Mouse (Mus musculus) adrenal gland, postnatal 25 days (tissue): ENCODE measurements around the gene Adamts4. TPM values are rescaled to one million over a fixed set of nuclear protein-coding genes. Genes with fewer than 3 reads are reported as not detected.
"Not testable (repeated sequence)": the region's sequence is repeated elsewhere in the genome, so short reads cannot be mapped to it uniquely, and the experiment has no call there.

Experiments used
- DNase-seq: peaks from one replicate; pipeline ENCODE4 v3.0.0; 2021; ENCODE audit warnings: mixed read lengths
- total RNA-seq: library from RNA; stranded (reverse); gene quantifications from 2 replicates; pipeline ENCODE4 v1.2.3, GENCODE M21; 2021

Adamts4 gene
- total RNA-seq, 1 experiment from 2014 or later: 0.67 TPM

DNA sequence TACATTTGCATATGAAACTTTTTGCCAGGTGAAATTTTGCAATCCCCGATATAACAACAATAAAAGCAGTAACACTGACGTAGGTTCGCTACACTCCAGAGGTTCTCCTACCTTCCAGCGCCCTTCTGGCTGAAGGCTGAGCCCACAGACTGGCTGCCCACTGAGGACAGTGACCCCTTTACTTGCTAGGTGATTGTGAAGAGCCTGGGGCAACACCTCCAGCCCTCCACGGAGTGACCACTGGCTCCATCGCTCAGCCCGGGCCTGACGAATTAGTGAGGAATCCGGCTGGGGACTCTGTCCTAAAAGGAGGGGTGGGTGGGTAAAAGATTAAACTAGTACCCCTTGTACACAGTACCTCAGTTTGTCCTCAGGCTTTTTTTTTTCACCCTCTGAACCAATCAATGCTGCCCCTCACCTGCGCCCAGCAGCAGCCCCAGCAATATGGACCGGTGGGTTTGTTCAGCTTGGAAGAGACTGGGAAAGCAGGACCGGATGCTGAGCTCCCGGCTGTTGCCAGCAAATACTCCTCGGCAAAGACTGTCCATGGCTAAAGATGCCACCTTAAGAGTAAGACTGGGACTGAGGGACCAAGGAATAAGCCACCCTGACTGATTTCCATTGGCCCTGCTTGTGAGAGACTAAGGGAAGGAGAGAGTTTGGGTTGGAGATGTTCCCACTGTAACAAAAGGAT lies 28.9 kb downstream of the Adamts4 start:
- no peak for DNase-seq

DNA sequence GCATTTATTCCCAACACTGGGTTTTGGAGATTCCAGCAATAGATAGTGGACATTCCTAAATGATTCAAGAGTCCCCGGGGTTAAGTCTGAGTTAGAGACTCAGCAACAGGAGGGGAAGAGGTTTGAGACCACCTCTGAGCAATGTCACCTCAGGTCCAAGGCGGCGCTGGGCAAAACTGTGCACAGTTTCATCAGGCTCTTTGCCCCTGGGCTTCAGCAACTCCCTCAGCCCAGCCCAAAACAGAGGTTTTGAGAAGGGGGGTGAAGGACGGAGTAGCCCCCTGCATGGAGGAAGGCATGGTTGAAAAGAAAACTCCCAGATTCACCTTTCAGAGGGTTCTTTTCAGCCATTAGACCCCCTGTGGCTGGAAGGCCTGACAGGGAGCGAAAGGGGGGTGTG lies 29.5 kb downstream of the Adamts4 start:
- DNase-seq: no peak

GRCm38 (mm10) chr1:171280250-171280915 lies 30.2 kb downstream of the Adamts4 start:
- no peak for DNase-seq

- peak; percentile 83 for DNase-seq
Measured at GRCm38 (mm10) chr1:171280916-171281527, 30.8 kb downstream of the Adamts4 start, which contains the start of gene Ppox. Gene Ppox, minus strand, starts transcription at chr1:171281186.

DNA sequence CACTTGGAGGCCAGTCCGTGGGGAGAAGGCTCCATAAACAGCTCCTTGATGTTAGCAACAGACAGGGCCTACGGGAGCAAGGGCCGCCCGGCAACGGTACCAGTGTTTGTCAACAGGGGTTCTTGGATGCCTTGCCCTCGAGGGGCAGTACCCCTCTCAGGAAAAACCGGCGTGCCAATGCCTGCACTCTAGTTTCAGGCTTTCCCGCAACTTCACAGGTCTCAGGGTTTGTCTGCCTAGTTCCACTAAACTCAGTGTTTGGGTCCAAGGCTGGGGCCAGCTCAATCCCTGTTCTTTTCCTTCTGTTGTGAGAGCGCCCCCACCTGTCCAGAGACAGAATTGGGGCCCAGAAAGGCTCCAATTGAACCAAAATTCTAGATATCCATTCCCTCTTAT lies 31.3 kb downstream of the Adamts4 start:
- DNase-seq: peak; percentile 82

DNA sequence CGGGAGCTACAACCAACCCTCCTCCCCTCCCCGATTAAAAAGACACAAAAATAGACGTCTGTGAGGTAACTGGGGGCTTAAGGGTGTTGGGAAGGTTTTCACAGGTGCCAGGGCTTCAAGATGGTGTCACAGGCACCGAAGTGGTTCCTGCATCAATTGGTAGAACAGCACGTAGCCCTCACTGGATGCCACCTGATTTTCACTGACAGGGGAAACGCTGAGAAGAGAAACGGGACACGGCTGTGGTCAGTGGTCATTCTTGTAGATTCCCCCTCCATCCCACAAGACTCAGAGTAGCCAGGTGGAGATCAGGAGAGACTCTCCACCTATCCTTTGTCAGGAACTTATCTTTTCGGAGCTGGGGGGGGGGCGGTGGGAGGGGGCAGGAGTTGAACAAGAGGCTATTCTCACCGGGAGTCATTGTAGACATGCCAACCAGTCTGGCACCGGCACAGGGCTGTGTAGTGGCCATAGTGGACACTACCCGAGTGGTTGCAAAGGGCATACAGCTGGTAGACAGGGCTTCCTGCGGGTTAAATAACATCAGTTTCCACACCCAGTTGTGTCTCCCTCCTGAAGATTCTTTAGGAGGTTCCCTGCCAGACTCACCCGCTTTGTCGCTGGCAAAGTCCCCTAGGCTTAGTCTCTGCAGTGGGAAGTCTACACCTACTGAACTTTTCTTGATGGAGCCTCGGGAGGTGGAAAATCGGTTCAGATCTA lies 32.0 kb downstream of the Adamts4 start:
- DNase-seq: no peak

DNA sequence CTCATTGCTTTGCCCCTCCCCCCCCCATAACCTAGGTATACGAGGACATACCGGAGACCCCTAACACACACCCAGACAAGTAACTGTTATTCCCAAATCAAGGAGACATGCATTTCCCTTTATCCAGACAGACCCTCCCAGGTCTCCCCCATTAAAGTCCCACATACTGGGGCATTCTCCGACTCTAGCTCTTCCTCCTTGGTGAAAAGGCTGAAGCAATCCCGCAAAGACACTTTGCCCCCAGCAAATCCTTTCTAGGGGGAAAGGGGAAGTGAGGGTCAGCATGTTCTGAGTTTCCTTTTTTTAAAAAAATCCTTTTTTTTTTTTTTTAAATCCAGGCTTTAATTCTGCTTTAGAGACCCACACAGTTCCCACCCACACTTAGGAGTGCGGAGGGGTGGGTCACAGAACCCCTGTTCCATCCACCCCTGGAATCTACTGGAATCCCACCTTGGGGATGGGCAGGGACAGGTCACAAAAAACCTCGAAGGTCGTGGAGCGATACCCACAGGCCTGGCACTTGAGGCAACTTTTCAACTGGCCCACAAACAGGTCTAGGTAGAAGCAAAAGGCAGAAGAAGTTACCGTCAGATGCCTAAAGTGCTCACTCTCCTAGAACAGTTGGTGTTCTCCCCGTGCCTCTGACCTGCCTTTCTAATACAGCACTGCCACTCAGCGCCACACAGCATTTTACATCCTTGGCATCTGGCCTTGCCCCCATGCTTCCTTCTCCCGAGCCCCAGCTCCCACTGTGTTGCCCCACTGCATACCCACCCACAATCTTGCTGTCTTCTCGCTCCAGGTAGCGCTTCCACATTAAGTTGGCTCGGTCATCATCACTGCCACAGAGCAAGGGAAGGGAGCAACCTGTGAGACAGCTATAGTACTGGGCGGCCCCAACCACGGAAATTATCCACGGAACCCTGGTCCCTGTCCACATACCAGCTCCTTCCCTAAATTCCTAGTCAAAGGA lies 33.3 kb downstream of the Adamts4 start:
- DNase-seq: no peak

DNA sequence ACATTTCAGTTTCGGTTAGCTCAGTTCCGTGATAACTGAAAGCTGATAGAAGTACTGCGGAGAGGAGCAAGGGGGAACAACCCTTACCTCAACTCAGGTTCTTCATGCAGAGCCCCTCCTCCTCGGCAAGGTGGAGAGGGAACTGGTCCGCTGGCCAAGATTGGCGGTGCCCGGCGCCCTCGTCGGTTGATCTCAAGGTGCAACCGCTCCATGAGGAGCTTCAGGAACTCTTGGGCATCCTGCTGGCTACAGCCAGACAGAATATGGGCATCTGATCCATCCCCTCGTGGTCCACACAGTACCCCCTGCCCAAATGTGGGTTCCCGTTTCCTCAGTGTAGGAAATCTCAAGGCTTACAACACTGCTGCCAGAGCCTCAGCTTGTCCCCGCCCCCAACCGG lies 34.3 kb downstream of the Adamts4 start:
- no peak for DNase-seq

- DNase-seq: no peak
Measured at GRCm38 (mm10) chr1:171285096-171285892, 35.1 kb downstream of the Adamts4 start.

DNA sequence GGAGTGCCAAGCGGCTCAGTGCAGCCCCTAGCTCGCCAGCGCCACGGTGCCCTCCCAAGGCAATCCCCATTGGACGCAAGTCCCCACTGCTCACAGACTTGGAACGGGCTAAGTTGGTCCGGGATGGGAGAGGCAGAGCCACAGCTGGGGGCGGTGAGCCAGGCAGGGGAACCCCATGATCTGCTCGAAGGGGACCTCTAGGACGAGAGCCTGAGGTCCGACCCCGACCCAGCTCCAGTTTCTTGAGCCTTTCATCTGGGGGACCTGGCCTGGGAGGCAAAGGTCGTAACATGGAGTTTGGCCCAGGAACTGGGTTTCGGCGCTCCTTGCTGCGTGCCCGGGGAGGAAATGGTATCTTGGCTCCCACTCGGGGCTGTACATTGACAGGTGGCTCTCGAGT lies 36.3 kb downstream of the Adamts4 start:
- no peak for DNase-seq

GRCm38 (mm10) chr1:171287136-171288081 lies 37.2 kb downstream of the Adamts4 start, which contains the start of gene Usp21:
Gene Usp21, minus strand, starts transcription at chr1:171287991.
- peak; percentile 96 for DNase-seq

- no peak for DNase-seq
Measured at GRCm38 (mm10) chr1:171288328-171288727, 38.1 kb downstream of the Adamts4 start.

GRCm38 (mm10) chr1:171293351-171293750 lies 43.1 kb downstream of the Adamts4 start:
- no peak for DNase-seq

- DNase-seq: no peak
Measured at GRCm38 (mm10) chr1:171293906-171294297, 43.7 kb downstream of the Adamts4 start.

- peak; percentile 74 for DNase-seq
Measured at GRCm38 (mm10) chr1:171294298-171295062, 44.3 kb downstream of the Adamts4 start, which contains the start of gene Ufc1. Gene Ufc1, minus strand, starts transcription at chr1:171295024.

DNA sequence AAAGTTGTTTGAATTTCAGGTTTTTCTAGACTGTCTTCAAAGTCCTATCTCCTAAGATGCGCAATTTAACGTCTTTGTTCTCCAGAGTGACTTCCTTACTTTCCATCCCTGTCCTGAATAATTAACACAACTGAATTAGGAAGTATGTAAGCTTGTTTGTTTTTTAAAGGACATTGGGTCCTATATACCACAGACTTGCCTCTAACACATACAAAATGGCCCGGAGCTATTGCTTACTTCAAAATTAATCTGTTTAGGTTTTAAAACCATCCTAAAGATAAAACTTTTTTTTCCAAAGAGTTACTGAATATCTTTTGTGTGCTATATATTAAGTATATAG lies 44.8 kb downstream of the Adamts4 start:
- DNase-seq: no peak

GRCm38 (mm10) chr1:171298226-171298625 lies 48.0 kb downstream of the Adamts4 start:
- no peak for DNase-seq

- DNase-seq: not testable (repeated sequence)
Measured at GRCm38 (mm10) chr1:171306157-171306556, 55.9 kb downstream of the Adamts4 start.

GRCm38 (mm10) chr1:171309321-171309720 lies 59.1 kb downstream of the Adamts4 start:
- DNase-seq: no peak
